Mouse (Mus musculus) CH12.LX (cell line): ENCODE results near the gene Fdxacb1.

Experiments used
- EP300 ChIP-seq: IDR thresholded peaks from 2 replicates; pipeline ENCODE4 v1.6.1; 2011; ENCODE audit warnings: low read length, improper control_type of control experiment
- MEF2A ChIP-seq: IDR thresholded peaks from 2 replicates; pipeline ENCODE4 v1.6.1; 2014; ENCODE audit warnings: low read depth, mild to moderate bottlenecking, inconsistent platforms, low read length, improper control_type of control experiment, borderline replicate concordance
- POLR2A ChIP-seq: IDR thresholded peaks from 2 replicates; pipeline ENCODE4 v1.6.1; 2011; ENCODE audit warnings: low read depth, mild to moderate bottlenecking, improper control_type of control experiment, low read length

- peak; percentile 72; the same call in 1 of the 2 replicates for TF ChIP-seq MEF2A
- TF ChIP-seq POLR2A = peak; percentile 74
- no peak for TF ChIP-seq EP300
Measured at GRCm38 (mm10) chr9:50768107-50769002, at the start of gene Fdxacb1.
